Mouse (Mus musculus): ENCODE data around the gene Vmn1r229. TPM values are rescaled to one million over a fixed set of nuclear protein-coding genes. Genes with fewer than 3 reads are reported as not detected.

Gene Vmn1r229
- polyA plus RNA-seq (2015; fragmentation: Nextera tagmentation; extraction: Ambion mirVana): not detected in 2 replicates

- H3K4me2 ChIP-seq: no peak within 1 kb of the TSS
- H3K4me3 ChIP-seq: no peak within 1 kb of the TSS
- H3K9me3 ChIP-seq: peaks cover 5% of the 10 kb centered on the region; the same call in 1 of the 2 replicates
- WGBS: 54% methylated on average over 1 of the region's 1 CpGs
- no peaks in the 10 kb centered on the region for H3K36me3 ChIP-seq
- ATAC-seq (ENCODE audit: extremely low read depth, insufficient number of reproducible peaks, low FRiP score, low TSS enrichment): no peak
- H3K27me3 ChIP-seq (replicated peaks): no peaks in the 10 kb centered on the region
- no peak within 1 kb of the TSS for H3K9ac ChIP-seq
- H3K4me1 ChIP-seq: no peaks in the 10 kb centered on the region
- no peak within 1 kb of the TSS for H3K27ac ChIP-seq (replicated peaks)
These were observed at the start of gene Vmn1r229 for GRCm38 (mm10) chr17:20811255-20811654. Gene Vmn1r229 (plus strand): TSS chr17:20811555.

- Histone ChIP-seq H3K9me3 (peaks cover 13% of the 10 kb centered on the region), H3K9ac (no peak within 1 kb of the TSS), H3K4me1 (no peaks in the 10 kb centered on the region), H3K36me3 (no peaks in the 10 kb centered on the region), H3K27ac (replicated peaks) (no peak within 1 kb of the TSS), H3K4me2 (no peak within 1 kb of the TSS), H3K27me3 (replicated peaks) (no peaks in the 10 kb centered on the region), H3K4me3 (no peak within 1 kb of the TSS)
- ATAC-seq (ENCODE audit: extremely low read depth, insufficient number of reproducible peaks, low FRiP score, low TSS enrichment): no peak
These were observed 25.3 kb upstream of the Vmn1r229 start, which contains the start of gene Vmn1r228 for GRCm38 (mm10) chr17:20786057-20786456. Gene Vmn1r228 (minus strand): TSS chr17:20786157.

- WGBS: 12% methylated on average over 1 of the region's 1 CpGs
- no peak within 1 kb of the TSS for H3K27ac ChIP-seq (replicated peaks)
- H3K9ac ChIP-seq: no peak within 1 kb of the TSS
- no peaks in the 10 kb centered on the region for H3K27me3 ChIP-seq (replicated peaks)
- ATAC-seq (ENCODE audit: extremely low read depth, insufficient number of reproducible peaks, low FRiP score, low TSS enrichment): no peak
- no peaks in the 10 kb centered on the region for H3K36me3 ChIP-seq
- no peaks in the 10 kb centered on the region for H3K4me1 ChIP-seq
- H3K4me3 ChIP-seq: no peak within 1 kb of the TSS
- no peak within 1 kb of the TSS for H3K4me2 ChIP-seq
- peaks cover 7% of the 10 kb centered on the region; the same call in 1 of the 2 replicates for H3K9me3 ChIP-seq
These were observed 28.8 kb downstream of the Vmn1r229 start, which contains the start of gene Vmn1r230 for GRCm38 (mm10) chr17:20840144-20840543. Gene Vmn1r230 (plus strand): TSS chr17:20840444.

Other genes with a start within 250 kb of the Vmn1r229 start
- not detected in 2 replicates for gene Vmn2r109, start 246.8 kb upstream of the Vmn1r229 start, polyA plus RNA-seq (2015; fragmentation: Nextera tagmentation; extraction: Ambion mirVana)
- 0.01 and 0.03 TPM in 2 replicates for gene Vmn2r110, start 215.1 kb upstream of the Vmn1r229 start, polyA plus RNA-seq (2015; fragmentation: Nextera tagmentation; extraction: Ambion mirVana)
- not detected in 2 replicates for gene Fpr-rs3, start 186.7 kb upstream of the Vmn1r229 start, polyA plus RNA-seq (2015; fragmentation: Nextera tagmentation; extraction: Ambion mirVana)
- gene Vmn1r226, start 128.7 kb upstream of the Vmn1r229 start, polyA plus RNA-seq (2015; fragmentation: Nextera tagmentation; extraction: Ambion mirVana): not detected in 2 replicates
- not detected in 2 replicates for gene Vmn1r227, start 81.7 kb upstream of the Vmn1r229 start, polyA plus RNA-seq (2015; fragmentation: Nextera tagmentation; extraction: Ambion mirVana)
- gene Vmn1r228, start 25.4 kb upstream of the Vmn1r229 start, polyA plus RNA-seq (2015; fragmentation: Nextera tagmentation; extraction: Ambion mirVana): not detected in 2 replicates
- not detected in 2 replicates for gene Vmn1r230, start 28.9 kb downstream of the Vmn1r229 start, polyA plus RNA-seq (2015; fragmentation: Nextera tagmentation; extraction: Ambion mirVana)
- not detected in 2 replicates for gene Vmn1r231, start 93.5 kb downstream of the Vmn1r229 start, polyA plus RNA-seq (2015; fragmentation: Nextera tagmentation; extraction: Ambion mirVana)
- gene Vmn1r232, start 108.2 kb downstream of the Vmn1r229 start, polyA plus RNA-seq (2015; fragmentation: Nextera tagmentation; extraction: Ambion mirVana): not detected in 2 replicates
- gene Ppp2r1a, start 133.8 kb downstream of the Vmn1r229 start, polyA plus RNA-seq (2015; fragmentation: Nextera tagmentation; extraction: Ambion mirVana): 353 and 358 TPM in 2 replicates
- not detected in 2 replicates for gene Vmn1r233, start 184.9 kb downstream of the Vmn1r229 start, polyA plus RNA-seq (2015; fragmentation: Nextera tagmentation; extraction: Ambion mirVana)
- 8.0 and 10.4 TPM in 2 replicates for gene Zfp160, start 197.3 kb downstream of the Vmn1r229 start, polyA plus RNA-seq (2015; fragmentation: Nextera tagmentation; extraction: Ambion mirVana)

All from heart, embryonic 13.5 days (tissue).